Mouse (Mus musculus): ENCODE data around the gene Spin1. TPM values are rescaled to one million over a fixed set of nuclear protein-coding genes. Genes with fewer than 3 reads are reported as not detected.
A peak's percentile ranks its signal among the peaks of the same experiment; 100 is the strongest.

Gene Spin1
- total and polyA plus RNA-seq, 3 experiments: 16.6 to 47.3 (median 23.7) TPM

GRCm38 (mm10) chr13:51064429-51064828 is 36.3 kb upstream of the Spin1 start:
- Histone ChIP-seq H3K79me2 (ENCODE audit: control insufficient read depth, insufficient read depth, low read length, poor library complexity) (no peaks in the 10 kb centered on the region), H3K9me3 (replicated peaks; ENCODE audit: insufficient read depth, low read length) (no peaks in the 10 kb centered on the region), H3K9ac (ENCODE audit: control insufficient read depth, low read depth, low read length, poor library complexity, severe bottlenecking) (no peak overlapping the region), H3K36me3 (ENCODE audit: control insufficient read depth in 1 of 2, insufficient read depth in 2 of 2, low read length in 2 of 2) (no peaks in the 10 kb centered on the region), H3K27ac (ENCODE audit: control insufficient read depth, low read depth, low read length) (no peak overlapping the region), H3K4me3 (ENCODE audit: control insufficient read depth in 1 of 2, insufficient read depth in 1 of 2, low read depth in 2 of 2, low read length in 2 of 2) (no peak overlapping the region), H3K4me1 (ENCODE audit: control insufficient read depth in 1 of 2, insufficient read depth in 2 of 2, low read length in 2 of 2) (no peaks in the 10 kb centered on the region), H3K27me3 (ENCODE audit: control insufficient read depth in 1 of 2, insufficient read depth in 2 of 2, low read length in 2 of 2) (no peaks in the 10 kb centered on the region)
- DNase-seq (ENCODE audit: low read depth, low spot score): no peak
- TF ChIP-seq E2F4 (IDR thresholded peaks at IDR 0.05; ENCODE audit: borderline replicate concordance, low read depth, low read length): no peak
- no peak for TF ChIP-seq ZMIZ1 (IDR thresholded peaks at IDR 0.05; ENCODE audit: low read depth, low read length)

DNA sequence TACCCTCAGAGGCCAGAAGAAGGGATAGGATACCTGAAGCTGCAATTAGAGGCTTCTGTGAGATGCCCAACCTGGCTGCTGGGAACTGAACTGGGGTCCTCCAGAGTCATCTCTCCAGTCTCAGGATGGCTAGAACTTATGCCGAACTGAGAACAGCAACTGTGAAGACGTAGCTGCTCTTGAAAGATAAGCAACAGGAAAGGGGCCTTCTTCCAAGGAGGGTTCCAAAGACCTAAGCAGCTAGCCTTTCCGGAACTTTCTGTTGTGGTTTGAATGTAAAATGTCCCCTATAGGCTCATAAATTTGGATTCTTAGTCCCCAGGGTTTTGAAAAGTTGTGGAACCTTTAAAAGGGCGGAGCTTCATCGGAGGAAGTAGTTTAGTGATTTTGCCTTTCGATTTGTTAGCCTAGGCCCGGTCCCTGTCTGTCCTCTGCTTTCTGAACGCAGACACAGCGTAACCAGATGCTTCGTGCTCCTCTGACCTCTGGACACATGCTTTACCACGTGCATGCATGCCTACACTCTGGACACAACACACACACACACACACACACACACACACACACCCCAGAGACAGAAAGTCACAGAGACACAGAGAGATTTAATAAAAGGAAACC is 29.5 kb upstream of the Spin1 start:
- peak overlapping the region; percentile 72 for H3K9ac ChIP-seq (ENCODE audit: control insufficient read depth, low read depth, low read length, poor library complexity, severe bottlenecking)
- peak overlapping the region; percentile 74 for H3K27ac ChIP-seq (ENCODE audit: control insufficient read depth, low read depth, low read length)
- no peaks in the 10 kb centered on the region for H3K36me3 ChIP-seq (ENCODE audit: control insufficient read depth in 1 of 2, insufficient read depth in 2 of 2, low read length in 2 of 2)
- peak; percentile 77 for DNase-seq (ENCODE audit: low read depth, low spot score)
- peaks cover 0 to 3% of the 10 kb centered on the region in 2 experiments; a peak in 1 of 4 replicates for H3K4me1 ChIP-seq (ENCODE audit: control insufficient read depth in 1 of 2, insufficient read depth in 2 of 2, low read length in 2 of 2)
- no peaks in the 10 kb centered on the region for H3K9me3 ChIP-seq (replicated peaks; ENCODE audit: insufficient read depth, low read length)
- peak overlapping the region; percentile 75 to 76 for H3K4me3 ChIP-seq (ENCODE audit: control insufficient read depth in 1 of 2, insufficient read depth in 1 of 2, low read depth in 2 of 2, low read length in 2 of 2)
- H3K79me2 ChIP-seq (ENCODE audit: control insufficient read depth, insufficient read depth, low read length, poor library complexity): no peaks in the 10 kb centered on the region; the same call in 1 of the 2 replicates
- H3K27me3 ChIP-seq (ENCODE audit: control insufficient read depth in 1 of 2, insufficient read depth in 2 of 2, low read length in 2 of 2): no peaks in the 10 kb centered on the region
- TF ChIP-seq POLR2A (IDR thresholded peaks at IDR 0.05; ENCODE audit: control insufficient read depth in 1 of 2, insufficient read depth in 1 of 2, low read depth in 1 of 2, low read length in 2 of 2, poor library complexity in 1 of 2) (peak in 1 of 2 experiments; percentile 66; a peak in 2 of 4 replicates), CHD1 (IDR thresholded peaks at IDR 0.05; ENCODE audit: low read depth, low read length) (no peak), TBP (IDR thresholded peaks at IDR 0.05; ENCODE audit: low read depth, low read length) (0 out of 2 replicates have a peak, but pooled peaks have one; percentile 57), UBTF (IDR thresholded peaks at IDR 0.05; ENCODE audit: borderline replicate concordance, insufficient read depth, low read depth, low read length) (no peak), POLR2AphosphoS2 (IDR thresholded peaks at IDR 0.05; ENCODE audit: low read length) (no peak), RCOR1 (IDR thresholded peaks at IDR 0.05; ENCODE audit: low read depth, low read length) (no peak), MYB (IDR thresholded peaks at IDR 0.05; ENCODE audit: low read depth, low read length) (no peak), MEF2A (IDR thresholded peaks at IDR 0.05; ENCODE audit: extremely low read depth, insufficient replicate concordance, low read depth, low read length, poor library complexity, severe bottlenecking) (no peak), SMC3 (IDR thresholded peaks at IDR 0.05; ENCODE audit: low read depth, low read length) (no peak), USF1 (IDR thresholded peaks at IDR 0.05; ENCODE audit: low read depth, low read length) (no peak), NELFE (IDR thresholded peaks at IDR 0.05; ENCODE audit: low read depth, low read length) (peak; percentile 52; the same call in 1 of the 2 replicates), SIN3A (IDR thresholded peaks at IDR 0.05; ENCODE audit: low read length) (no peak; the same call in 1 of the 2 replicates), CTCF (IDR thresholded peaks at IDR 0.05 in 2 of 3, conservative IDR thresholded peaks at IDR 0.05 in 1 of 3; ENCODE audit: control insufficient read depth in 1 of 3, insufficient read depth in 1 of 3, low read depth in 2 of 3, low read length in 3 of 3, poor library complexity in 1 of 3, severe bottlenecking in 1 of 3) (no peak), MXI1 (IDR thresholded peaks at IDR 0.05; ENCODE audit: low read depth, low read length) (peak; percentile 72; the same call in 1 of the 2 replicates), USF2 (IDR thresholded peaks at IDR 0.05; ENCODE audit: borderline replicate concordance in 1 of 2, insufficient read depth in 1 of 2, low read depth in 1 of 2, low read length in 2 of 2) (no peak), GATA1 (IDR thresholded peaks at IDR 0.05; ENCODE audit: low read depth, low read length) (peak; percentile 23; the same call in 1 of the 2 replicates), JUND (IDR thresholded peaks at IDR 0.05; ENCODE audit: low read depth, low read length) (no peak), MYC (IDR thresholded peaks at IDR 0.05; ENCODE audit: low read depth, low read length) (peak; percentile 68; the same call in 1 of the 2 replicates), HCFC1 (IDR thresholded peaks at IDR 0.05; ENCODE audit: low read depth, low read length) (peak; percentile 61; the same call in 1 of the 2 replicates), MAFK (IDR thresholded peaks at IDR 0.05; ENCODE audit: borderline replicate concordance, low read depth, low read length) (no peak), NRF1 (IDR thresholded peaks at IDR 0.05; ENCODE audit: insufficient read depth, low read depth, low read length, poor library complexity, severe bottlenecking) (no peak), TAL1 (IDR thresholded peaks at IDR 0.05; ENCODE audit: low read length) (peak; percentile 54), EP300 (IDR thresholded peaks at IDR 0.05; ENCODE audit: low read depth in 1 of 2, low read length in 2 of 2) (peak in 1 of 2 experiments; percentile 44; a peak in 3 of 4 replicates), TCF12 (IDR thresholded peaks at IDR 0.05; ENCODE audit: low read depth, low read length) (peak; percentile 39; the same call in 1 of the 2 replicates), GABPA (IDR thresholded peaks at IDR 0.05; ENCODE audit: low read depth, low read length) (no peak), E2F4 (IDR thresholded peaks at IDR 0.05; ENCODE audit: borderline replicate concordance, low read depth, low read length) (no peak), CHD2 (IDR thresholded peaks at IDR 0.05; ENCODE audit: low read length) (no peak), MAX (IDR thresholded peaks at IDR 0.05; ENCODE audit: low read length) (peak; percentile 74), ZMIZ1 (IDR thresholded peaks at IDR 0.05; ENCODE audit: low read depth, low read length) (0 out of 2 replicates have a peak, but pooled peaks have one; percentile 42), ZNF384 (IDR thresholded peaks at IDR 0.05; ENCODE audit: low read depth, low read length) (no peak)

All from MEL (cell line).